Mouse (Mus musculus) MEL (cell line): ENCODE results near the gene Arhgap44. TPM values are rescaled to one million over a fixed set of nuclear protein-coding genes. Genes with fewer than 3 reads are reported as not detected.

ENCODE experiments used
- DNase-seq: peaks from one replicate; pipeline ENCODE4 v3.0.0; 2011; ENCODE audit warnings: low read depth, low spot score
- H3K27ac ChIP-seq: 2 replicates; pipeline ENCODE4 v1.5.1; 2012; ENCODE audit warnings: low read depth, mild to moderate bottlenecking, control low read depth, low read length, moderate library complexity; ENCODE audit not compliant: control insufficient read depth
- H3K27me3 ChIP-seq, 2 experiments: fragments of 150-350 bp in 1 of 2; sonication (generic) in 1 of 2; 2 replicates each; pipeline ENCODE4 v1.6.1; 2012; ENCODE audit warnings: low read length in 2 of 2, mild to moderate bottlenecking in 2 of 2, improper control_type of control experiment in 1 of 2, moderate library complexity in 1 of 2; ENCODE audit not compliant: insufficient read depth in 2 of 2, control insufficient read depth in 1 of 2
- H3K36me3 ChIP-seq, 2 experiments: 2 replicates each; pipeline ENCODE4 v1.6.1; 2012 to 2014; ENCODE audit warnings: low read length in 2 of 2, improper control_type of control experiment in 1 of 2, inconsistent platforms in 1 of 2, mild to moderate bottlenecking in 1 of 2; ENCODE audit not compliant: insufficient read depth in 2 of 2, control insufficient read depth in 1 of 2
- H3K4me1 ChIP-seq, 2 experiments: fragments of 150-350 bp in 1 of 2; sonication (generic) in 1 of 2; 2 replicates each; pipeline ENCODE4 v1.6.1; 2012; ENCODE audit warnings: low read length in 2 of 2, improper control_type of control experiment in 1 of 2, mild to moderate bottlenecking in 1 of 2; ENCODE audit not compliant: insufficient read depth in 2 of 2, control insufficient read depth in 1 of 2
- H3K4me3 ChIP-seq, 2 experiments: fragments of 150-350 bp in 1 of 2; sonication (generic) in 1 of 2; 2 replicates each; pipeline ENCODE4 v1.5.1; 2012; ENCODE audit warnings: low read depth in 2 of 2, low read length in 2 of 2, mild to moderate bottlenecking in 2 of 2, moderate library complexity in 2 of 2, control low read depth in 1 of 2, improper control_type of control experiment in 1 of 2; ENCODE audit not compliant: control insufficient read depth in 1 of 2, insufficient read depth in 1 of 2
- H3K79me2 ChIP-seq: 2 replicates; pipeline ENCODE4 v1.6.1; 2012; ENCODE audit warnings: mild to moderate bottlenecking, low read length, moderate library complexity; ENCODE audit not compliant: control insufficient read depth, poor library complexity, insufficient read depth
- H3K9ac ChIP-seq: 2 replicates; pipeline ENCODE4 v1.6.1; 2012; ENCODE audit warnings: low read depth, mild to moderate bottlenecking, control low read depth, low read length, moderate library complexity; ENCODE audit not compliant: control insufficient read depth, poor library complexity, severe bottlenecking
- H3K9me3 ChIP-seq: fragments of 150-350 bp; sonication (generic); replicated peaks from 2 replicates; pipeline ENCODE4 v1.6.1; 2012; ENCODE audit warnings: mild to moderate bottlenecking, low read length, improper control_type of control experiment, moderate library complexity; ENCODE audit not compliant: insufficient read depth
- BHLHE40 ChIP-seq: IDR thresholded peaks from 2 replicates; pipeline ENCODE4 v1.6.1; 2012; ENCODE audit warnings: low read depth, mild to moderate bottlenecking, inconsistent platforms, low read length, improper control_type of control experiment, borderline replicate concordance
- CHD2 ChIP-seq: IDR thresholded peaks from 2 replicates; pipeline ENCODE4 v1.6.1; 2011; ENCODE audit warnings: low read length, improper control_type of control experiment
- CTCF ChIP-seq, 3 experiments: IDR thresholded peaks in 2 of 3; conservative IDR thresholded peaks in 1 of 3; 2 replicates each; pipeline ENCODE4 v1.5.1; 2011 to 2012; ENCODE audit warnings: low read length in 3 of 3, low read depth in 2 of 3, mild to moderate bottlenecking in 2 of 3, improper control_type of control experiment in 1 of 3, inconsistent platforms in 1 of 3, mixed read lengths in 1 of 3, moderate library complexity in 1 of 3; ENCODE audit not compliant: control insufficient read depth in 1 of 3, insufficient read depth in 1 of 3, poor library complexity in 1 of 3, severe bottlenecking in 1 of 3
- E2F4 ChIP-seq: IDR thresholded peaks from 2 replicates; pipeline ENCODE4 v1.6.1; 2011; ENCODE audit warnings: low read depth, low read length, improper control_type of control experiment, borderline replicate concordance
- EP300 ChIP-seq, 2 experiments: IDR thresholded peaks; 2 replicates each; pipeline ENCODE4 v1.6.1; 2011; ENCODE audit warnings: improper control_type of control experiment in 2 of 2, low read length in 2 of 2, low read depth in 1 of 2, mild to moderate bottlenecking in 1 of 2
- ETS1 ChIP-seq: IDR thresholded peaks from 2 replicates; pipeline ENCODE4 v1.6.1; 2012; ENCODE audit warnings: low read depth, mild to moderate bottlenecking, inconsistent platforms, low read length, improper control_type of control experiment, moderate library complexity
- GATA1 ChIP-seq: IDR thresholded peaks from 2 replicates; pipeline ENCODE4 v1.6.1; 2011; ENCODE audit warnings: low read depth, low read length, improper control_type of control experiment
- HCFC1 ChIP-seq: IDR thresholded peaks from 2 replicates; pipeline ENCODE4 v1.6.1; 2012; ENCODE audit warnings: low read depth, mild to moderate bottlenecking, inconsistent platforms, low read length, improper control_type of control experiment, moderate library complexity
- MAFK ChIP-seq: IDR thresholded peaks from 2 replicates; pipeline ENCODE4 v1.6.1; 2011; ENCODE audit warnings: low read depth, mild to moderate bottlenecking, low read length, improper control_type of control experiment, borderline replicate concordance
- MAZ ChIP-seq: IDR thresholded peaks from 2 replicates; pipeline ENCODE4 v1.6.1; 2012; ENCODE audit warnings: low read depth, mild to moderate bottlenecking, inconsistent platforms, low read length, improper control_type of control experiment
- MEF2A ChIP-seq: IDR thresholded peaks from 2 replicates; pipeline ENCODE4 v1.6.1; 2014; ENCODE audit warnings: low read depth, mild to moderate bottlenecking, inconsistent platforms, low read length, improper control_type of control experiment; ENCODE audit not compliant: poor library complexity, insufficient replicate concordance, severe bottlenecking; ENCODE audit errors: extremely low read depth
- MXI1 ChIP-seq: IDR thresholded peaks from 2 replicates; pipeline ENCODE4 v1.6.1; 2011; ENCODE audit warnings: mild to moderate bottlenecking, low read depth, low read length, improper control_type of control experiment
- MYB ChIP-seq: IDR thresholded peaks from 2 replicates; pipeline ENCODE4 v1.6.1; 2011; ENCODE audit warnings: mild to moderate bottlenecking, low read depth, low read length, improper control_type of control experiment
- NELFE ChIP-seq: IDR thresholded peaks from 2 replicates; pipeline ENCODE4 v1.6.1; 2011; ENCODE audit warnings: low read depth, low read length, improper control_type of control experiment
- NRF1 ChIP-seq: IDR thresholded peaks from 2 replicates; pipeline ENCODE4 v1.6.1; 2014; ENCODE audit warnings: low read depth, mild to moderate bottlenecking, inconsistent platforms, low read length, improper control_type of control experiment, moderate library complexity; ENCODE audit not compliant: poor library complexity, insufficient read depth, severe bottlenecking
- POLR2AphosphoS2 ChIP-seq: IDR thresholded peaks from 2 replicates; pipeline ENCODE4 v1.6.1; 2011; ENCODE audit warnings: low read length, improper control_type of control experiment
- POLR2AphosphoS5 ChIP-seq: IDR thresholded peaks from 2 replicates; pipeline ENCODE4 v1.6.1; 2012; ENCODE audit warnings: low read depth, borderline replicate concordance, mild to moderate bottlenecking, inconsistent platforms, low read length, moderate library complexity, mixed read lengths
- RAD21 ChIP-seq: IDR thresholded peaks from 2 replicates; pipeline ENCODE4 v1.6.1; 2011; ENCODE audit warnings: mild to moderate bottlenecking, low read depth, low read length, improper control_type of control experiment
- RCOR1 ChIP-seq: IDR thresholded peaks from 2 replicates; pipeline ENCODE4 v1.6.1; 2012; ENCODE audit warnings: low read depth, mild to moderate bottlenecking, inconsistent platforms, low read length, improper control_type of control experiment
- TAL1 ChIP-seq: IDR thresholded peaks from 2 replicates; pipeline ENCODE4 v1.6.1; 2012; ENCODE audit warnings: mild to moderate bottlenecking, inconsistent platforms, low read length, moderate library complexity, mixed read lengths
- USF1 ChIP-seq: IDR thresholded peaks from 2 replicates; pipeline ENCODE4 v1.6.1; 2014; ENCODE audit warnings: low read depth, mild to moderate bottlenecking, inconsistent platforms, low read length, improper control_type of control experiment, moderate library complexity
- ZC3H11A ChIP-seq: IDR thresholded peaks from 2 replicates; pipeline ENCODE4 v1.6.1; 2012; ENCODE audit warnings: low read depth, mild to moderate bottlenecking, inconsistent platforms, low read length, improper control_type of control experiment
- ZKSCAN1 ChIP-seq: IDR thresholded peaks from 2 replicates; pipeline ENCODE4 v1.6.1; 2012; ENCODE audit warnings: low read depth, mild to moderate bottlenecking, inconsistent platforms, low read length, improper control_type of control experiment, moderate library complexity
- ZMIZ1 ChIP-seq: IDR thresholded peaks from 2 replicates; pipeline ENCODE4 v1.6.1; 2012; ENCODE audit warnings: low read depth, mild to moderate bottlenecking, inconsistent platforms, low read length, improper control_type of control experiment, moderate library complexity
- polyA plus RNA-seq, 2 experiments: library from polyadenylated mRNA; stranded (reverse) in 1 of 2; unstranded in 1 of 2; fragments of >175 nt in 1 of 2; fragments of >200 nt in 1 of 2; gene quantifications; 2 replicates each; pipeline versions ENCODE4 v1.2.1 to v1.2.4; 2012; ENCODE audit warnings: low replicate concordance in 2 of 2, low read depth in 1 of 2; ENCODE audit not compliant: insufficient read length in 2 of 2, insufficient read depth in 1 of 2, missing spikeins in 1 of 2
- total RNA-seq: library from RNA; depleted of rRNA; stranded (reverse); fragments of 300-350 nt; gene quantifications from 2 replicates; pipeline ENCODE4 v1.2.3, GENCODE M21; 2012

Gene Arhgap44
- total and polyA plus RNA-seq, 3 experiments: 0.08 TPM; not detected in 2

GRCm38 (mm10) chr11:65040556-65040955 lies 122.2 kb downstream of the Arhgap44 start:
- no peaks in the 10 kb centered on the region for H3K36me3 ChIP-seq
- TF ChIP-seq CHD2 (no peak), MEF2A (no peak), ZMIZ1 (no peak)
- H3K4me3 ChIP-seq: no peak overlapping the region
- H3K79me2 ChIP-seq: no peaks in the 10 kb centered on the region
- H3K4me1 ChIP-seq: no peaks in the 10 kb centered on the region
- no peak overlapping the region for H3K27ac ChIP-seq
- H3K9ac ChIP-seq: no peak overlapping the region
- no peak for DNase-seq
- H3K9me3 ChIP-seq: no peaks in the 10 kb centered on the region
- no peaks in the 10 kb centered on the region for H3K27me3 ChIP-seq

DNA sequence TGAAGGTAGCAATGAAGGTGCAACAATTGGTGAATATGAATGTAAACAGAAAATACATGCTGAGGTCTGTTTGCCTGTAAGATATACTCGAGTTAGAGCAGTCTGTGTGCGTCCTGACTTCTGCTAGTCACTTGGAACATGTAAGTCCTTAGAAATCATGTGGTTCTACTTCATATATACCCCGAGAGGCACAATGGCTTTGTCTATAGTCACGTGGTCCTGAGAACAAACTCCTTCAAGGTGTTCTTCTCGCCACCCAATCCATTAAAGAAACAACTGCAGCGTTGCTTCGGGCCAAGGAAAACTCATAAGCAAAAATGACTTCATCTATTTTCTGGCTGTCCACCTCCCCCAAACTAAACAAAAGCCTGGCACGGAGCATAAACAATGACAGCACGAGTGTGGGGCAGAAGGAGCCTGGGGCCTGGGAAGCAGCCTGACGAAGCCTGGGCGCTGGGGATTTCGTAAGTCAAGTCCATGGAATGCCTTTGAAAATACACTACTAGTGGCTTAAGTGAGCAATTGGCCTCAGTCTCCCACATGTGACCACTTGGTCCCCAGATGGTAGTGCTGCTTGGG lies 123.2 kb downstream of the Arhgap44 start:
- no peak overlapping the region for H3K4me3 ChIP-seq
- no peak for TF ChIP-seq MYB
- no peak for TF ChIP-seq MXI1
- TF ChIP-seq ETS1: no peak
- no peak for TF ChIP-seq ZKSCAN1
- TF ChIP-seq MAFK: no peak
- TF ChIP-seq RAD21: no peak
- TF ChIP-seq TAL1: no peak
- DNase-seq: no peak

GRCm38 (mm10) chr11:65038996-65039395 lies 123.8 kb downstream of the Arhgap44 start:
- TF ChIP-seq POLR2AphosphoS5 (no peak), NELFE (no peak), USF1 (no peak), EP300 (IDR thresholded peaks at IDR 0.05; ENCODE audit: low read depth in 1 of 2, low read length in 2 of 2) (no peak), POLR2AphosphoS2 (no peak), MXI1 (no peak), E2F4 (no peak), RCOR1 (no peak), CTCF (IDR thresholded peaks at IDR 0.05 in 2 of 3, conservative IDR thresholded peaks at IDR 0.05 in 1 of 3; ENCODE audit: control insufficient read depth in 1 of 3, insufficient read depth in 1 of 3, low read depth in 2 of 3, low read length in 3 of 3, poor library complexity in 1 of 3, severe bottlenecking in 1 of 3) (no peak), BHLHE40 (no peak), NRF1 (no peak), HCFC1 (no peak), MAZ (no peak), ZKSCAN1 (no peak), ZC3H11A (no peak), ZMIZ1 (no peak), GATA1 (no peak)
- TF ChIP-seq, all 39 proteins: peak for 0
- Histone ChIP-seq H3K36me3 (no peaks in the 10 kb centered on the region), H3K27ac (no peak overlapping the region), H3K79me2 (no peaks in the 10 kb centered on the region), H3K4me1 (no peaks in the 10 kb centered on the region), H3K27me3 (no peaks in the 10 kb centered on the region), H3K4me3 (no peak overlapping the region), H3K9me3 (no peaks in the 10 kb centered on the region), H3K9ac (no peak overlapping the region)
- DNase-seq: no peak

More for the DNA sequence above, 123.2 kb downstream of the Arhgap44 start:
- no peaks in the 10 kb centered on the region for H3K79me2 ChIP-seq
- no peak overlapping the region for H3K9ac ChIP-seq
- H3K27ac ChIP-seq: no peak overlapping the region
- no peaks in the 10 kb centered on the region for H3K9me3 ChIP-seq
- no peaks in the 10 kb centered on the region for H3K36me3 ChIP-seq
- H3K4me1 ChIP-seq: no peaks in the 10 kb centered on the region
- H3K27me3 ChIP-seq: no peaks in the 10 kb centered on the region
